Mouse (Mus musculus): ENCODE measurements around the gene Lrp11.

Gene Lrp11

DNA sequence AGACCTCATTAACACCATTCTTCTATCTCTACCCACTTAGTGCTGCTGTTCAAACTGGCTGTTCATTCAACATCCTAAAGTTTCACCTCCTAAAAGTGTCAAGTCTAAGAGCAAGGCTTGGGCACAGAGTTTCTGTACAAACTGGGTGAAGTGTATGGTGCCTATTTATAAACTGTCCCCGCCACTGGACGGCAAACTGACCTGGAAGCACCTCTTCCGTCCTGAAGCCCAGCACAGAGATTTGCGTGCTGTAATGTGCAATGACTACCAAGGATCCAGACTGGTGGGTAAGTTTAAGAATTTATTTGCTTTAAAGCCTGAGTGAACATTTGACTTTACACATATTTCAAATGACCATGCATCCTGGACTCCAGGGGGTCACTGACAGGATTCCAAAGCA lies 39.5 kb downstream of the Lrp11 start:
- DNase-seq, result no peak

DNA sequence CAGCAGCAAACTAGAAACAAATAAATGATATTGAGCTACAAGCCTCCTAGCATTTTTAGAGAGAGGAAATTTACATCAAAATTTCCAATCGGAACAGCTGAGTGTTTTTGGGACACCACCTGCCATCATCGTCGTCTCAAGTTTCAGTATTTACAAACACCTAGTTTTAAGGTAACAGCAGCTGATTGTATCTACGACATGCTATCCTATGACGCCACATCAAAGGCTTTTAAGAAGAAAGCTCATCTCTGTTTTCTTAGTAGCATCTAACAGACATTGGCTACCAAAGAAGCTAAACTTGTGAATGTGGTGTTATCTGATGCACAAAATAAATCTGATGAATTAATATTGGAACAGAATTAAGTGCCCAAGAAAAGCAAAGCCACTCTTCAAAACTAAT lies 40.7 kb downstream of the Lrp11 start:
- DNase-seq, result no peak

DNA sequence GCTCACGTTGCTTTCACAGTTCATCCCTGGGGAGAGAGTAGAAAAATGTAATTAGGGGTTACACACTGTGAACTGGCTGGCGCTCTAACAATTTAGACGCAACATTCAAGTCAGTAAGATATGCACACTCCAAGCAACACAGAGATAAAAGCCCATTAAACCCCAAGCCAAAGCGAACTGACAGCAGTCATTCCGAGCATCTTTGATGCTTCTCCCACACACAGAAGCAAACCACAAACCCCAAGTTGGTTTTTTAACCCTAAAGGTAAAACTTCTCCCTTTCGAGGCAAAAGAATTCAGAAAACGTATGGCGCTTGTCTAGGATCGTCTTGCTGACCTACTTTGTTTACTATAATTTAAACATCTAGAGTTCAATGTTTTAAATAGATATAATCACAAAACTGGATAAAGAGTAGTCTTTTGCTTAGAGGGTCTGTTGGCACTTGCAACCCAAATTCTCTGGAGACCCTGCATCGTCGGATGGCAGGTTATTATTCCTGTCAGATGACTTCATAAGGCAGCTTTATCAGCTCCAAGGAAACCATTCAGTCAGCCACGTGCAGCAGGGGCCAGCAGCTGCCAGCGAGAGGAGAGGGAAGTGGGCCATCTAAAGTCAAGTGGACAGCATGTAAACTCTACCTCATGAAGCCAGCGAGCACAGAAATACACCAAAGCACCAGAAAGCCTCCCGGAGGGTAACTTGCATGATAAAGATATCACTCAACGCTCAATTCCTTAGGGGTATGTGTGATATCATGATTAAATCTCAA lies 41.5 kb downstream of the Lrp11 start:
- no peak for DNase-seq

DNA sequence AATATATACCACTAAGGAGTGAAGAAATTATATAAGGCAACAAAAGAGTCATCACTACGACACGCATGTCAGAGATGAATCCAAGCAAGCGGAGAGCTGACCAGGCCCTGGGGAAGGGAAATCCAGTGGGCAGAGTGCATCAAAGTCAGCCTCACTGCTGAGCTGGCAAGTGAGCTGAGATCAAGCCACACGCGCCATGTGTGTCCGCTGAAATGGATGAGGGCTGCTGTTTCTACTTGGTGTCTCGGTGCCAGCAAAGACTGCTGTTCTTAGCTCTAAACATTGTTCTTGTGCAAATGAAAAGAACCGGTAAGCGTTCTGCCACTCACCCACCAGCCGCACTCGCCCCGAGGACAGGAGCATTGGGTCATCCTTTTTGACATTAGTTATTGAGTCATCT lies 50.8 kb downstream of the Lrp11 start:
- DNase-seq, result no peak

DNA sequence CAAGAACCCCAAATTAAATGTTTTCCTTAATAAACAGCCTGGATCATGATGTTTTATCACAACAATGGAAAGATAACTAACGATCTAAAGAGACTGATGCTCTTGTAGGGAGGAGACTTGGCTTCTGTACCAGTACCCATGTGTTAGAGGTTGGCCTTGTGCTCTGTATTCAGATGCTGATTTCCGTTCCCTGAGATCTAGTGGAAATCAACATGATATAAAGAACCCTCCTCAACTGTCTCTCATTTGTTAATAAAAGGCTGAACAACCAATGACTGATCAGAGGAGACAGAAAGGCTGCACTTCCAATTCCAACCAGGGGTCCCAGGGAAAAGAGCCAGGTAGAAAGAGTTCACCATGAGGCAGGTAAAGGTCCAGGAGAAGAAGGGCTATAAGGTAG lies 56.3 kb downstream of the Lrp11 start:
- no peak for DNase-seq

DNA sequence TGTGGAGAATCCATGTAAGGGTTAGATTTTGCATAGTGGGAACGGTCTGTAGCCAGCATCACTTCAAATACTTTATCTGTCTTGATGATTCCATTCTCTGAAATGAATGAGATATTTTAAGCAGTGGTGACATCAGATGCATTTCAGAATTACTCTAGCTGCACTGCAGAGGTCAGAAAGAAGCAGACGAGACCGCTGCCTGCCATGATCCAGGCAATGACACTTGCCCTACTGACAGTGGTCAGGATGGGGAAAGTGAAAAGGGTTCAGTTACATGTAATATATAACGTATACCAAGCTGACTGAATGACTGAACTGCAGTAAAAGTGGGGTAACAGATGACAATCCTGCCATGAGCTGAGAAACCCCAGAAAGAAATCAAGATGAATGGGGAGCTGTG lies 59.5 kb downstream of the Lrp11 start:
- no peak for DNase-seq

DNA sequence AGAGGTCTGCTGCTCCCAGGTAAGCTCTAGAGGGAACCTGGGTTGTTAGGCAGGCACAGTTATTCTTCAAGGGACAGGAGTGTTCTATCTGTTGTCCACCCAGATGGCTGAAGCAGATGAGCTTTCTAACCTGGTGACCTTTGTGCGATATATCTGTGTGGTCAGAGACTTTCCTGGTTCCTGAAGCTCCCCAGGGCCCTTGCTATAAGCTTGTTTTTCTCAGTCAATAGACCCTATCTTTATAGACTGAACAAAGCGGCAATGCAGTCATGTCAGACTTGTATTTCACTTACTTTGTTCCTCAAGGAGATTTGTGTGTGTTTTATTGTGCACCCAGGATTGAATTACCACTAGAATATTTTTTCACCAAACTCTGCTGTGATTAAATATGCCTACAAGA lies 61.5 kb downstream of the Lrp11 start:
- DNase-seq, result no peak

DNA sequence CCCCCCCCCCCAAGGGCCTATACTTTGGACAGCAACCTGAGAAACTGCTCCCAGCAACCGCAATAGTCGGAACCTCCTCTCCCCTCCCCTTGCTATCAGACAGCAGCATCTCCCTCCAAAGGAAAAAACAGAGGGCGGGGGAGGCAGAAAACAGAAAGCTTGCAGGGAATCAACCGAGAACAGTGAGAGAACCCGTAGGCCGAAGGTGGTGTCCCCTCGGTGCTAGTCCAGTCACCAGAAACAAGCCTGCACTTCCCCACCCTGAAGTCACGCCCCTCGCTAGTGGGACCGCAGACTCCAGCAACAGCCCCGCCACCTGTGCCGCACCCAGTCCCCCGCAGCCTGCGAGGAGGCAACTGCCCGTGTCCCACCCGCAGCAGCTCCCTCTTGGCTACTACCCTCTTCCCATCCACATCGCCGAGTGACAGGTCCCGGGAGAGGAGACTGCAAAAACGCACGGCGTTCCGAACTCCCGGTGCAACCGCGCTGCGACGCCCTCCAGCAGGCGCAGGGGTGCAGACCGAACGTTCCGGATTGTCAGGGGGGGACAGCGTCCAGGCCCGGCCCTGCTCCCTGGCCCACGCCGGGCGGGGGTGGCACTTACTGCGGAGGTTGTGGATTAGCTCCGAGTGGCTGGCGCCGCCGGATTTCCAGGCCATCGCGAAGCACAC lies 73.0 kb downstream of the Lrp11 start:
- DNase-seq, result no peak

DNA sequence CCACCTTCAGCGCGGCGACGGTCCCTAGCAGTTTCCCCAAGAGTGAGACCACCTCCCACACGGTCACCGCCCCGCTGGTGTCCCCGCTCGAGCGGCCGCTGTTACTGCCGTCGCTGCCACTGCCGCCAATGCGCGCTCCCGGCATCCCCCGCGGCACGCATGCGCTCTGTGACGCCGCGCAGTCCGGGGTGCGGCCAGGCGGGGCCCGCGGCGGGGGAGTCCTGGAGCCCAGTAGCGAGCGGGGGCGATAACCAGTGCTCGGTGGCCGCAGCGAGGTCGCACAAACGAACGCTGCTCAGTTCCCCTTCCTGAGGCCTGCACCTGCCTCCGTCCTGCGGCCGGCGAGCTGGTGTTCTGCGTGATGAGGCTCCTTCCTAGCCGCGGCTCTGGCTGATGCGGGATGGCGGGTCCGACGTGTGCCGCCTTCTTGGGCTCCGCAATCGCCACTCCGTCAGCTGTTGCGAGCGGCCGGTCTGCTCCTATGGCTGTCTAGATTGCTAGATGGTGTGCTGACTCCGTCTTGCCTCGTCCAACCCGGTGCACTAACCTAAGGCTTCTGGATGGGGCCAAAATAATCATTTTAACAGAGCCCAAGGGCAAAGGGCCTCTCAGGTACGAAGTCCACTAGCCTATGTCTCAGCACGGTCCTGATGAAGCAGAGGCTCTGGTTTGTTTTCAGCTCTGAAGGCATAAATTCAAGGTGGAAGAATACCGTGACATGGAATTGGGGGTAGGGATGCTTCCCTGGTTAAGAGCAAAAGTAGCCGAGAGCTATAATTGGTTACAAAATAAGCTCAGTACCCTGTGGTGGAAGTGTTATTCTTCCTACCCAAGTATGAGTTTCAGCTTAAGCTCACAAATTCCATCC lies 73.8 kb downstream of the Lrp11 start:
- peak; percentile 94 for DNase-seq

DNA sequence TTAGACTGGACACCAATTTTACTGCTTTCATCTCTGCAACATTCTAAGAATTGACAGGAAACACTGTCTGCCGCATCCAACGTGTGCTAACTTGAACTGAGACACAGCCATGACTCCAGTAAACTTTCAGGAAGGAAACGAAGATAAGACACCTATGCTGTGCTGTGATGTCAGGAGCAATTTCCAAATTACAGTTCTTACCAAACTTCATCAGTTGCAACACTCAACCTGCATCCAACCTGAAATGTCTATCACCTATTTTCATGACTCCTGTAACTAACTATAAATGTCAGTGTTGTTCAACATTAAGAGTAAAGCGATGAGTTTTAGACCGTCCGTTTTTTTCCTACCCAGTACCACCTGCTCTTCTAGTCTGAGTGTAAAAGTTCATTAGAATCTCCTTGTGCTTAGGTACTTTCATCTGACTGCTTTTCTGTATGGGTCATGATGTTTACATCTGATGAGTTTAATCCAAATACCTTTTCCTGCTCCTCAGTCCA lies 74.5 kb downstream of the Lrp11 start:
- no peak for DNase-seq

DNA sequence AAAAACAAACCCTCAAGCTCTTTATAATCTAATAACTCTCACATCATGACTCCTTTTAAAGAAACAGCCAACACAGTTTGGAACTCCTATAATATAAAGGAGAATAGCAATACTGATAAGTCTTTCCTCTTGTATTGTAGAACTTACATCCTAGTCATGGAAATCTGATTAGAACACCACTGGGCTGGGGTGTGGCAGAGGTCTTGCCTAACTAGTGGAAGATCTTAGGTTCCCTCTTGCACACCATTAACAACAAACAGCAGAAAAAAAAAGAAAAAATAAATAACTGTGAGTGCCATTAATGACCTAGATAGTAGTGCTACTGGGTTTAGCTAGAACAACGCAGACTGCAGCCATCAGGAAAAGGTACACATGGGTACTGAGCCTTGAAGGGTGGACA lies 75.3 kb downstream of the Lrp11 start:
- no peak for DNase-seq

DNA sequence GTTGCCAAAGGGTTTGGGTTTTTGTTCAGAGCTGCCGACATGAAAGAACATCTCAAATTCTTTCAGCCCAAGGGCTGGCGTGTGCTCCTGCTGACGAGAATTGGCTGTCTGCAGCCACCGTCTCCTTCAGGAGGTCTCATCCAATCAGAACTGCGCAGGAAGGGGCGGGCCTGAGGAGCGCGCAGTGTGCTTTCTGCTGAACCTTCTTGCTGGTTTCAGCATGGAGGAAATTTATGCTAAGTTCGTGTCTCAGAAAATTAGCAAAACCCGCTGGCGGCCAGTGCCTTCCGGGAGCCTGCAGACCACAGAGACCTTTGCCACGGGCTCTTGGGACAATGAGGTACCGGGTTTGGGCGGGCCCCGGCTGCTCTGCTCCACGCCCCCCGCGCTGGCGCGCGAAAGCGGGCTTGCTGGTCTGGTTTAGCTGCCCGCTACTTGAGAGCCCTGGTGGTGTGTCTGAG lies 77.8 kb downstream of the Lrp11 start, which contains the start of gene Nup43:
Gene Nup43 (plus strand): TSS at position 162 of the 461 bp plus-strand sequence.
- peak; percentile 90 for DNase-seq

DNA sequence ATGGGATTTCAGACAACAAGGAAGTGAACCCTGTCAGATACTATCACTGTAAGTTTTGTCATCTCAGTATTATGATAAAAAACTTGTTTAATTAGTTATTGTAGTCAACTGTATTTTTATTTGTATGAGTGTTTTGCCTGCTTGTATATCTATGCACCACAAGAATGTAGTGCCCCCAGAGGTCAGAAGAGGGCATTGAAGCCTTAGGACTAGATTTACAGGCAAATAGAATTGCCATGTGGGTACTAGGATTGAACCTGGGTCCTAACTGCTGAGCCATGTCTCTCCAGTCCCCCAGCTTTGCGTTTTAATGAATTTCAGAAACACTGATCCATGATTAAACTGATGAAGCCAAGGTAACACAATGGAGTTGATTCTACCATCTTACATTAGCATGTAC lies 84.1 kb downstream of the Lrp11 start:
- no peak for DNase-seq
